Mouse (Mus musculus) embryonic fibroblast, embryonic 13.5 days (primary cell): ENCODE results near the gene Cdk5r1. TPM values are rescaled to one million over a fixed set of nuclear protein-coding genes. Genes with fewer than 3 reads are reported as not detected.
"Not testable (repeated sequence)": the region's sequence is repeated elsewhere in the genome, so short reads cannot be mapped to it uniquely, and the experiment has no call there.

Experiments
- H3K27ac ChIP-seq: 2 replicates; pipeline ENCODE4 v1.5.1; 2012; ENCODE audit warnings: low read length, control low read depth, inconsistent platforms; ENCODE audit not compliant: insufficient read depth
- H3K4me1 ChIP-seq: 2 replicates; pipeline ENCODE4 v1.6.1; 2011; ENCODE audit warnings: low read length; ENCODE audit not compliant: control insufficient read depth, insufficient read depth
- H3K4me3 ChIP-seq: 2 replicates; pipeline ENCODE4 v1.5.1; 2011; ENCODE audit warnings: mild to moderate bottlenecking, control low read depth, low read length; ENCODE audit not compliant: insufficient read depth
- CTCF ChIP-seq: IDR thresholded peaks from 2 replicates; pipeline ENCODE4 v1.5.1; 2011; ENCODE audit warnings: mild to moderate bottlenecking, control low read depth, low read length, moderate library complexity, borderline replicate concordance; ENCODE audit not compliant: insufficient read depth
- POLR2A ChIP-seq: IDR thresholded peaks from 2 replicates; pipeline ENCODE4 v1.6.1; 2011; ENCODE audit warnings: low read depth, mild to moderate bottlenecking, control low read depth, low read length, moderate library complexity
- polyA plus RNA-seq: library from polyadenylated mRNA; stranded (reverse); fragments of >200 nt; gene quantifications from 2 replicates; pipeline ENCODE4 v1.2.4, GENCODE M21; 2011; ENCODE audit warnings: low read depth; ENCODE audit not compliant: missing spikeins, insufficient read length

Gene Cdk5r1
- polyA plus RNA-seq, result 0.77 and 1.0 TPM in 2 replicates

DNA sequence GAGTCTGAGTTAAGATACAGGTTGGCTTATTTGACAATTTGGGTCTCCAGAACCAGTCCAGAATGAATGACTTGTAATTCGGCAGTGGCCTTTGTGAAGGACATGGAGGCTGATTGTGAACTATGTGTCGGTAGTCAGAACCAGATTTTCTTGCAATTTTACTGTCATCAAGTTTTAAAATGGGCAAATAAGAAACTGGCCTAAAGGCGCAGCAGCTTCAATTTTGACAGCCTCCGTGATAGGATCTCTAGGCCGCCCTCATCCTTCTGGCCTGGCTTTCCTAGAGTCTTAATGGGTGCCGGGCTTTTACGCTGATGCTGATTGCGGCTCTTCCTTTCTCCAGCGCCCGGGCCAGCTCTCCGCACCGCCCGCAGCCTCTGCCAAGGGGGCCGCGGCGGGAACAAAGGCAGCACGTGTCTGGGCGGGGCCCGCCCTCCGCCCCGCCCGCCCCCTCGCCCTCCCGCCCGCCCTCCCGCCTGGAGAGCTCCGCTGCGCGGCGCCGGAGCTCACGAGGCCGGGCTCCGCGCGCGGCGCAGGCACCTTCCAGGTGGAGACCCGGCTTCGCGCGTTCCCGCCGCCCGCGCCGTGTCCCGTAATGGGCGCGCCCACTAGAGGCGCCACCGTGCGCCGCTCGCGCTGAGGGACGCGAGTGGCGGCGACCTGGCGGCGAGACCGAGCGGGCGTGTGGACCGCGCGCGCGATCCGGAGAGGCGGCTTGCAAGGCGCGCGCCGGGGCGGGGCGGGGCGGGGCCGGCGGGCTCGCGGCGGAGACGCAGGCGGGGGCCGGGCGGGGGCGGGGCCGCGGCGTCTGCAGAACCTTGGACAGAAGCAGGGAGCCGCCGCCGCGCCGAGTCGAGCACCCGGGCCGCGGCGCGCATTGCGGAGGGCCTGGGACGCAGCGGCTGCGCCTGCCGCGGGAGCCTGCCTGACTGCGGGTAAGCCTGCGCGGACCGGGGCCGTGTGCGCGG is at the start of gene Cdk5r1:
TSS of gene Cdk5r1 (plus strand) at position 802 of the 968 bp plus-strand sequence.
- Histone ChIP-seq H3K4me3 (peak within 1 kb of the TSS; percentile 50), H3K4me1 (no peaks in the 10 kb centered on the region), H3K27ac (no peak within 1 kb of the TSS)
- 0 out of 2 replicates have a peak, but pooled peaks have one; percentile 12 for TF ChIP-seq CTCF
- TF ChIP-seq POLR2A, result peak; percentile 47; the same call in 1 of the 2 replicates

DNA sequence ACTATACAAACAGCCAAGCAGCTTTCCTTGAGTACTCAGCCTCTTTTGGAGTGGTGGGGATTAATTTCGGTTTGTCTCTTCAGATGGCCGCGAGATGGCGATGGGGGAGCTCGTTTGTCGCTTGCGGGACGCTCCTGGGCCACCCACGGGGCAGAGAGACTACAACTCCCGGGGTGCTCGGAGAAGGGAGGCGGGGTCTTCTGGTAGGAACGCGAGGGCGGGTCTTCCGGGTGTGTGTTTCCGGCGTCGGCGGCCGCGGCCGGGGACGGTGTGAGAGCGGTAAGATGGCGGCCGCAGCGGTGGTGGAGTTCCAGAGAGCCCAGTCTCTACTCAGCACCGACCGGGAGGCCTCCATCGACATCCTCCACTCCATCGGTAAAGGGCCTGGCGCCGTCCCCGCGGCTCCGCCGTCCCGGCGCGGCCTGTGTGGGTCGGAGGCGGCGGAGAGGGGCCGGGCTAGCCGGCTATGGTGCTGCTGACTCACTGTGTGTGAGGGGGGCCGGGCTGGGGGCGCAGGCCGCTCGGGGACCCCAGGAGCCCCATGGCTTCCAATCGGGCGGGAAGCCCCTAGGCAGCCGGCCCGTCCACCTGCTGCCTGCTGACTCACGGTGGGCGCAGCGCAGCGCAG is 48.3 kb upstream of the Cdk5r1 start, which contains the start of gene Psmd11:
TSS of gene Psmd11 (plus strand) at position 235 of the 628 bp plus-strand sequence.
- TF ChIP-seq POLR2A (peak; percentile 84), CTCF (peak; percentile 56; the same call in 1 of the 2 replicates)
- Histone ChIP-seq H3K4me3 (peak within 1 kb of the TSS; percentile 88), H3K27ac (peak within 1 kb of the TSS; percentile 51; the same call in 1 of the 2 replicates), H3K4me1 (no peaks in the 10 kb centered on the region)

DNA sequence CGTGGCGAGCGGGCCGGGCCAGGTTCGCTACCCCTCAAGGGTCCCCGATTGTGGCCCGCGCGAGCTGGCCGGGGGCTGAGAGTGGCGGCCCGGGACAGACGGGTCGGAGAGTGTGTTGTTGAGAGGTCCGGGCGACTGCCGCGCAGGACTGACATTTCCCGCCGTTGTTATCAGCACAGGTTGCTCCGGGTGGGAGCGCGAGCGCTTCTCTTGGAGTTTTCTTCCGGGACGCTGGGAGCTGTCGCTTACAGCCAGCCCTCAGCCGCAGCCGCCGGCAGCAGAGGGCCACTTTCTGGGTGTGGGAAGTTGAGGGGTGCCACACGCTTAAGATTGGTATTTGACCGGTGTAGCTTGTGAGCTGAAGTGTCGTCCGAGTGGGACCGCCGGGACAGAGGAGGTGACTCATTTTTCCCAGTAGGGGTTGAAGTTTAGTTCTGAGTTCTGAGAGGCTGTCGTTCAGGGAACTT is 47.8 kb upstream of the Cdk5r1 start:
- H3K4me3 ChIP-seq, result peak overlapping the region; percentile 88
- no peak for TF ChIP-seq CTCF
- TF ChIP-seq POLR2A, result no peak
- H3K27ac ChIP-seq, result peak overlapping the region; percentile 51; the same call in 1 of the 2 replicates
- no peaks in the 10 kb centered on the region for H3K4me1 ChIP-seq

DNA sequence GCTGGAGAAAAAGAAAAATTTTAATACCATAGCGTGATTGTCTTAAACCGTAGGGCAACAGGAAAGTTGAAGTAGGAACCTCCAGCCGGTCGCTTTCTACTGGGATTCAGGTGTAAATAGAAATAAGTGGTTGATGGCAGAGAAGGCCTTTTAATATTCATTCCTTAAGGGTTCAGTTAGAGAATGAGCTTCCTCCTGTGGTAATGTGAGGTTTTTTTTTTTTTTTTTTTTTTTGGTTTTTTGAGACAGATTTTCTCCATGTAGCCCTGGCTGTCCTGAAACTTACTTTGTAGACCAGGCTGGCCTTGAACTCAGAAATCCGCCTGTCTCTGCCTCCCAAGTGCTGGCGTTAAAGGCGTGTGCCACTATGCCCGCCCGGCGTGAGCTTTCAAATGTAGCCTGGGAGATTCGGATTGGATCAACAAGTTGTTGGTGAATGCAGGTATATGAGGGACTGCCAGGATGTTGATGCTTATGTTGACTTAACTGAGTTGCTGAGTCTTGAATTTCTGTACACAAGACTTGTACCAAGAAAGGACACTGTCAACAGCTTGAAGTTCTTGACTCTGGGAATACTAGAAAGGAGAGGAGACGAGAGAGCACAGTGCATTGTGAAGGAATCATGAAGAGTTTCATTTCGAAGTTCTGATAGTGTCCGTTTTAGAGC is 47.2 kb upstream of the Cdk5r1 start:
- TF ChIP-seq POLR2A, result no peak
- peak overlapping the region; percentile 88 for H3K4me3 ChIP-seq
- H3K4me1 ChIP-seq, result no peaks in the 10 kb centered on the region
- peak overlapping the region; percentile 51; the same call in 1 of the 2 replicates for H3K27ac ChIP-seq

- Histone ChIP-seq H3K4me1 (no peaks in the 10 kb centered on the region), H3K27ac (no peak overlapping the region), H3K4me3 (0 out of 2 replicates have a peak overlapping the region, but pooled peaks have one; percentile 2)
- TF ChIP-seq CTCF (no peak), POLR2A (no peak)
Observed at GRCm38 (mm10) chr11:80430366-80430910, 46.4 kb upstream of the Cdk5r1 start.

GRCm38 (mm10) chr11:80446916-80447315 is 29.9 kb upstream of the Cdk5r1 start:
- no peak overlapping the region for H3K27ac ChIP-seq
- TF ChIP-seq POLR2A, result no peak
- TF ChIP-seq CTCF, result no peak
- H3K4me1 ChIP-seq, result no peaks in the 10 kb centered on the region
- no peak overlapping the region for H3K4me3 ChIP-seq

- Histone ChIP-seq H3K4me1 (peaks cover 5% of the 10 kb centered on the region; the same call in 1 of the 2 replicates), H3K4me3 (no peak overlapping the region), H3K27ac (no peak overlapping the region)
- no peak for TF ChIP-seq POLR2A
- TF ChIP-seq CTCF, result no peak
Observed at GRCm38 (mm10) chr11:80449859-80450258, 27.0 kb upstream of the Cdk5r1 start.

DNA sequence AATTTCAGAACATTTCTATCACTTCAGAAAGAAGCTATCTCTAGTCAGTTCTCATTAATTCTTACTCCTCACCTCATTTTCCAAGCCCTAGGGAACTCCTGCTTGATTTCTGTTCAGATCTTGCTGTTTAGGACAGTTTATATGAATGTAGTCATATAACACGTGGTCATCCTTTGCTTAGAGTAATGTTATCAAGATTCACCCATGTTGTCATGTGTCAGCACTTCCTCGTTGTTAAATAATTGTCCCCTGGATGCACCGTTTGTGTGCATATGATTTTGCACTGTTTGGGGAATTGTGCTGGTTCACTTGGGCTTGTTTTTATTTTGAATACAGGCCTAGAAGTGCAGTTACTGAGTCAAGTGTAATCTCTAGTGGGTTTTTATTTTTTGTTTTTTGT is 24.6 kb upstream of the Cdk5r1 start:
- Histone ChIP-seq H3K4me3 (no peak overlapping the region), H3K27ac (no peak overlapping the region), H3K4me1 (peaks cover 5% of the 10 kb centered on the region; the same call in 1 of the 2 replicates)
- no peak for TF ChIP-seq POLR2A
- TF ChIP-seq CTCF, result no peak

DNA sequence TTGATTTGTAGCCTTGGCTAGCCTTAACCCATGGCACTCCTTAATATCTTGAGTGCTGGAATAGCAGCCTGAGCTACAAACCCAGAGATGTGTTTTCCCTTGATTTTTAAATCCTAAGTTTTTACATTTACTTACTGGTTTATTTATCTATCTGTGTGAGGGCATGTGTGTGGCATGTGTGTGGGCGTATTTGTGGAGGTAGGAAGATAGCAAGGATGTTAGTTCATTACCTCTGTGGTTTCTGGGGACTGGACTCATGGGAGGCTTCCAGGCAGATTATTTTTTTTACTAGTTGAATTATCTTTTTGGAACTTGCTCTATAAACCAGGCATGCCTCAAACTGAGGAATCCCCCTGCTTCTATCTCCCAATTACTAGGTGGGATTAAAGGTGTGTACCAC is 23.6 kb upstream of the Cdk5r1 start:
- TF ChIP-seq POLR2A, result no peak
- no peak for TF ChIP-seq CTCF
- no peak overlapping the region for H3K4me3 ChIP-seq
- no peak overlapping the region for H3K27ac ChIP-seq

DNA sequence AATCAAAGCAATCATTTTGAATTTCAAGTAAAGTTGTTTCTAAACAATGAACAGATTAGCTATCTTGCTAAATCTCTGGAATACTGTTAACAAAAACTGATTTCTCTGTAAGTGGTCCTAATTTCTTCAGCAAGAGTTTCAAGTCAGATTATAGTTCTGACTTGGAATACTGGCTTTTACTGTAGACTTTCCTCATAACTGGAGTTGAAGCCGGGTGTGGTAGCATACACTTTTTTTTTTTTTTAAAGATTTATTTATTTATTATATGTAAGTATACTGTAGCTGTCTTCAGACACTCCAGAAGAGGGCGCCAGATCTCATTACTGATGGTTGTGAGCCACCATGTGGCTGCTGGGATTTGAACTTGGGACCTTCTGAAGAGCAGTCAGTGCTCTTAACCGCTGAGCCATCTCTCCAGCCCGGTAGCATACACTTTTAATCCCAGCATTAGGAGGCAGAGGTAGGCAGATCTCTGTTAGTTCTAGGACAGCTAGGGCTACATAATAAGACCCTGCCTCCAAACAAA is 13.2 kb upstream of the Cdk5r1 start:
- not testable (repeated sequence) for H3K27ac ChIP-seq, H3K4me3 ChIP-seq, H3K4me1 ChIP-seq

More for the DNA sequence above, 23.6 kb upstream of the Cdk5r1 start:
- H3K4me1 ChIP-seq, result peaks cover 5% of the 10 kb centered on the region; the same call in 1 of the 2 replicates
